Mouse (Mus musculus) ES-Bruce4 (cell line): ENCODE measurements at regions not wholly inside any gene's neighbourhood (a gene's known extent, or its start where the extent isn't known, plus 50 kb on each side); places are given as distances from the start of the nearest gene placed in this dataset.

Source experiments
- H3K27ac ChIP-seq: 2 replicates; pipeline ENCODE4 v1.5.1; 2012; ENCODE audit warnings: low read length, inconsistent platforms; ENCODE audit not compliant: insufficient read depth
- H3K27me3 ChIP-seq: 2 replicates; pipeline ENCODE4 v1.6.1; 2012; ENCODE audit warnings: mild to moderate bottlenecking, low read length, inconsistent platforms; ENCODE audit not compliant: control insufficient read depth, poor library complexity, insufficient read depth, severe bottlenecking
- H3K36me3 ChIP-seq: 2 replicates; pipeline ENCODE4 v1.6.1; 2012; ENCODE audit warnings: inconsistent platforms, mild to moderate bottlenecking, low read length, moderate library complexity; ENCODE audit not compliant: control insufficient read depth, poor library complexity, insufficient read depth, severe bottlenecking
- H3K4me1 ChIP-seq: one replicate; pipeline ENCODE4 v1.8.1; 2011; ENCODE audit warnings: low read length; ENCODE audit not compliant: control insufficient read depth, insufficient read depth
- H3K4me3 ChIP-seq: 2 replicates; pipeline ENCODE4 v1.5.1; 2011; ENCODE audit warnings: low read depth, mild to moderate bottlenecking, low read length
- H3K9ac ChIP-seq: 2 replicates; pipeline ENCODE4 v1.6.1; 2012; ENCODE audit warnings: low read depth, mild to moderate bottlenecking, inconsistent platforms; ENCODE audit not compliant: poor library complexity, severe bottlenecking
- H3K9me3 ChIP-seq: replicated peaks from 2 replicates; pipeline ENCODE4 v1.6.1; 2012; ENCODE audit warnings: mild to moderate bottlenecking, low read length, inconsistent platforms; ENCODE audit not compliant: control insufficient read depth, poor library complexity, insufficient read depth, severe bottlenecking
- CTCF ChIP-seq: IDR thresholded peaks from one replicate; pipeline ENCODE4 v1.8.1; 2011; ENCODE audit warnings: low read depth, low read length
- EP300 ChIP-seq: IDR thresholded peaks from 2 replicates; pipeline ENCODE4 v1.6.1; 2011; ENCODE audit warnings: low read depth, low read length; ENCODE audit not compliant: insufficient read depth
- POLR2A ChIP-seq: IDR thresholded peaks from one replicate; pipeline ENCODE4 v1.8.1; 2011; ENCODE audit warnings: low read length; ENCODE audit not compliant: insufficient read depth

DNA sequence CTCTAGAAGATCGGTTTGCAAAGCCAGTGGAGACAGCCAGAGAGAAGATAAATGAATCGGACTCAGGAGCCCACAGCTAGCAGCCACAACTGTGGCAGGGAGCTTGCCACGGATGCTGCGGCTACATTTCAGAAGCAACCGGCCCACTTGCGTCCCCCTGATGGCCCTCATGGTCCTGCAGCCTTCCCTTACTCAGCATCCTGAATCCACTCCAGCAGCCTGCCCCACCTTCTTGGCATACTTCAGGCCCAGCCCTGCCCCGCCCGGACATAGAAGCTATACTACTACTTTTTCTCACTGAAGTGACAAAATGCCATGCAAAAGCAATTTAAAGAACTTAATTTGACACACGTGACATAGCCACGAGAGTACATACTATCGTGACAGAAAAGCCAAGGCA lies 335.4 kb upstream of the Trib2 start:
- H3K36me3 ChIP-seq = no peaks in the 10 kb centered on the region
- H3K27ac ChIP-seq = no peak overlapping the region
- no peaks in the 10 kb centered on the region for H3K4me1 ChIP-seq
- no peak overlapping the region for H3K9ac ChIP-seq
- H3K4me3 ChIP-seq = no peak overlapping the region
- no peak for TF ChIP-seq EP300
- no peak for TF ChIP-seq CTCF
- TF ChIP-seq POLR2A = no peak
- no peaks in the 10 kb centered on the region for H3K9me3 ChIP-seq
- no peaks in the 10 kb centered on the region; the same call in 1 of the 2 replicates for H3K27me3 ChIP-seq

GRCm38 (mm10) chr12:16151170-16151702 lies 334.5 kb upstream of the Trib2 start:
- TF ChIP-seq EP300 = no peak
- TF ChIP-seq CTCF = no peak
- TF ChIP-seq POLR2A = no peak
- H3K27me3 ChIP-seq = no peaks in the 10 kb centered on the region; the same call in 1 of the 2 replicates
- no peak overlapping the region for H3K9ac ChIP-seq
- no peaks in the 10 kb centered on the region for H3K36me3 ChIP-seq
- no peaks in the 10 kb centered on the region for H3K9me3 ChIP-seq
- no peaks in the 10 kb centered on the region for H3K4me1 ChIP-seq
- H3K27ac ChIP-seq = no peak overlapping the region
- H3K4me3 ChIP-seq = no peak overlapping the region

DNA sequence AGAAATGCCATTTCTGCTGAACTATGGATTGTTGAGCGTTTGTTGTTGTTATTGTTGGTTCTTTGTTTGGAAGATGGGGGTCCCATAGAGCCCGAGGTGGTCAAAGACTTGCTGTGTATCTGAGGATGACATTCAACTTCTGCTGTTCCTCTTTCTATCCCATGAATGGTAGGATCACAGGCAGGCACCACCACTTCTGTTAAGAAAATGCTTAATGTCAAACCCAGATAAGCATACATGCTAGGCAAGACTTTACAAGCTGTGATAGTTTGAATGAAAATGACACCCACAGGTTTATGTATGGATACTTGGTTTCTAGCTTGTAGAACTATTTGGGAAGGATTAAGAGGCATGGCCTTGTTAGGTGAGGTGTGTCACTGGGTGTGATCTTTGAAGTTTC lies 330.2 kb upstream of the Trib2 start:
- no peak for TF ChIP-seq CTCF
- no peak for TF ChIP-seq POLR2A
- no peak for TF ChIP-seq EP300
- Histone ChIP-seq H3K27ac (no peak overlapping the region), H3K4me1 (no peaks in the 10 kb centered on the region), H3K27me3 (no peaks in the 10 kb centered on the region; the same call in 1 of the 2 replicates), H3K4me3 (no peak overlapping the region), H3K36me3 (no peaks in the 10 kb centered on the region), H3K9ac (no peak overlapping the region), H3K9me3 (no peaks in the 10 kb centered on the region)

DNA sequence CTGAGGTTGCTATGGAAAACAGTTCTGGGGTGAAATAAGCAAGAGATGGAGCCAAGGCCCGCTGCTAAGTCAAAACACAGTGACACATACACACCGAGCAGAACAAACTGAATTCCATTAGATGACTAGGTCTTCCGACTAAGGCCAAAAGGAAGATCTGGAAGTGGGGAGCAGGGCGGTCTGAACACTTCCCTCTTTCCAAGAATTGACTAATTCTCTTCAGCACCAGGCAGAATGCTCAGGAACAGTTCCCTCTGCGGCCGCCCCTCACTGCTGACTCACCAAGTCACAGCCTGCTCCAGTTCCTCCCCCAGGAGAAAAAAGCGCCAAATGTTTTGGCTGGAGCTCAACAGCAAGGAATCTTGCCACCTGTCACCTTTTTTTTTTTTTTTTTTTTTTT lies 328.9 kb upstream of the Trib2 start:
- H3K4me3 ChIP-seq = no peak overlapping the region
- H3K4me1 ChIP-seq = no peaks in the 10 kb centered on the region
- H3K27ac ChIP-seq = no peak overlapping the region
- H3K27me3 ChIP-seq = no peaks in the 10 kb centered on the region
- TF ChIP-seq CTCF (no peak), EP300 (no peak), POLR2A (no peak)
- H3K36me3 ChIP-seq = no peaks in the 10 kb centered on the region
- H3K9me3 ChIP-seq = no peaks in the 10 kb centered on the region
- no peak overlapping the region for H3K9ac ChIP-seq

- Histone ChIP-seq H3K4me3 (no peak overlapping the region), H3K27me3 (no peaks in the 10 kb centered on the region), H3K4me1 (no peaks in the 10 kb centered on the region), H3K9ac (no peak overlapping the region), H3K9me3 (no peaks in the 10 kb centered on the region), H3K36me3 (no peaks in the 10 kb centered on the region), H3K27ac (no peak overlapping the region)
- TF ChIP-seq EP300 = no peak
- no peak for TF ChIP-seq POLR2A
- no peak for TF ChIP-seq CTCF
Observed at GRCm38 (mm10) chr12:16141193-16141592, 324.5 kb upstream of the Trib2 start.

DNA sequence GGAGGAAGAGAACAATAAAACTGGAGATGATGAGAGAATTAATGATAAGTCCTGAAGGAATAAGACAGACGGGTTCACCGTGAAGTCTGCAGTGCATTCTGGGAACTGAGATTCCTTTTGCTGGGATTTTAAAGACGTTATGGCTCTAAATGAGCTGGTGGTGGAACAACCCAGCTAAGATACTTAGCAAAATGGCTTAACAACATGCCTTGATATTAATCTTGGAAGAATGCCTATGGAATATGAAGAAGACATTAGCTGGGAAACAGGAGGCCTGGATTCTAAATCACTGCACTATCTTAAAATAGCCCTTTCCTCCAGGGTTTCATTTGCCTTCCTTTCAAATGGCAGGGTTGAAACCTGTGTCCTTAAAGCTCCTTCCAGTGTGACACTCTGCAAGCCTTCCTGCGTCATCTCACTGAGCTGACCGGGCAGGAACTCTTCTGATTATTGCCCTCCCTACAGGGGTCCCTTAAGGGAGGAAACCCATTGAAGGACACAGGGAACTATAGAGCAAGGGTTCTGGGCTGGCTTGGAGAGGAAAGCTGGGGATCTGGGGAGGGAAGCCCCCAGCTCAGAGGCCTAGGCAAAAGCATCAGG lies 323.9 kb upstream of the Trib2 start:
- Histone ChIP-seq H3K27ac (no peak overlapping the region), H3K9ac (no peak overlapping the region), H3K36me3 (no peaks in the 10 kb centered on the region), H3K9me3 (no peaks in the 10 kb centered on the region), H3K4me1 (no peaks in the 10 kb centered on the region), H3K4me3 (no peak overlapping the region), H3K27me3 (no peaks in the 10 kb centered on the region)
- TF ChIP-seq POLR2A (no peak), EP300 (no peak), CTCF (no peak)
